Mouse (Mus musculus): ENCODE results near the gene Zfp385c.

Gene Zfp385c

DNA sequence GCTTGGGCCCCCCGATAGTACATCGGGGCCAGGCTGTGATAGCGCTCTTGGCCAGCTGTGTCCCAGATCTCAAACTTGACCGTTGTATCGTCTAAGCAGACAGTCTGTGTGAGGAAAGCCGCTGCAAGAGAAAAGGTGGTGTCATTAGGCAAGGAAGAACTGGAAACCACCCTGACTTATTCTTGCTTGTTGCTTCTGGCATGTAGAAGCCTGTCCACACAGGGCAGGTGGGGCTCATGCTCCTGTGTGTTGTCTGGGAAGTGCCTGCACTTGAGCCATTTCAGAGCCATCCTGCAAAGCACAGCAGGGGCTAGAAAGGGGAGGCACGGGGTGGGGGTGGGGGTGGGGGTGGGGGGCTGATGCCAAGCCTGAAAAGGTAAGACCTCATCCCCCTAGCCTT is 26.2 kb upstream of the Zfp385c start:
- DNase-seq (ENCODE audit: low spot score) = no peak

DNA sequence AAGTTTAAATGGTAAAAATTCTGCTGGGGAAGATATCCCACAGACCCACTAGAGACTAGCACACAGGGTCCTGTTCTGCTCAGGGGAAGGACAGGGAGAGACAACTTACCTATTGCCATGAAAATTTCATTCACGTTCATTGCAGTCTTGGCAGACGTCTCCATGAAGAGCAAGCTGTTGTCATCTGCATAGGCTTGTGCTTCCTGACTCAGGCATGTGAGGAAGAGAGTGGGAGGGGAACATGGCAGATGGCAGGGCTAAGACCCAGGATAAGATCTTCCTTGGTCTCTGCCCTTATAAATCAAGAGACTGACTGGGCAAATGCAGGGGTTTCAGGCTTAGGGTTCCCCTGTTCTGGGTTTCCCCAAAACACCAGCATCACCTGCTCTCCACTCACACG is 24.4 kb upstream of the Zfp385c start:
- DNase-seq (ENCODE audit: low spot score) = no peak

DNA sequence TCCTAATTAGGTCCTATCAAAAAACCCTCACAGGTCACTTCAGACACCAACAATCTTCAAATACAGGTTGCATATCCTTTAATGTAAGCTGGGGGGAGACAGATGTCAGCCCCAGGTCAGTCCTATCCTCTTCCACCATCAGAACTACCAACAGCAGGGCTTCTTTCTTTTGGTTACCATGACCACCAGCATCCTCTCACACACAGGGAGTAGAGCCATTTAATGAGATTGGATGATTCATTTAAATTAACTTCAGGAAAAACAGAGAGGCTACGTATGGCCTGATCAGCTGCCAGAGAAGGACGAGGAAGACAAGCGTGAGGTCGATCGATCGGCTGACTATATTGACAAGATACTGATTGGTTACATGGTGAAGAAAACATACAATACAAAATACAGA is 22.7 kb upstream of the Zfp385c start:
- no peak for DNase-seq (ENCODE audit: low spot score)

DNA sequence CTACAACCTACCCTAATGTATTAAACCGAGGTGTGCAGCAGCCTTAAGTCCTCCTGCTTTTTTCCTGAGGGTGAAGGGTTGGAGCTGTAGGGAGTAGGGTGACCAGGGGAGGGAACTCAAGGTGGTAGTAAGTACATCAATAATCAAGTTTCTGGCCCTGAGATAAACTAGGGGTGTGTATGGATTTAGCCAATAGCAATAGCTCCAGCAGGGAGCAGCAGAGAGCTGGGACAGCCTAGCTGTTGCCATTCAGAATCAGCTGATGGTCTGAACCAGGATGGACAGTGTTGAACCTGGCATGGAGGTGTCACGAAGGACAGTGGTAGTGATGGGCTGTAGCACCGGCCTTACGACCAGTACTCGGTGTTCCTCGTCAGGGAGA is 22.3 kb upstream of the Zfp385c start:
- peak; percentile 53 for DNase-seq (ENCODE audit: low spot score)

DNA sequence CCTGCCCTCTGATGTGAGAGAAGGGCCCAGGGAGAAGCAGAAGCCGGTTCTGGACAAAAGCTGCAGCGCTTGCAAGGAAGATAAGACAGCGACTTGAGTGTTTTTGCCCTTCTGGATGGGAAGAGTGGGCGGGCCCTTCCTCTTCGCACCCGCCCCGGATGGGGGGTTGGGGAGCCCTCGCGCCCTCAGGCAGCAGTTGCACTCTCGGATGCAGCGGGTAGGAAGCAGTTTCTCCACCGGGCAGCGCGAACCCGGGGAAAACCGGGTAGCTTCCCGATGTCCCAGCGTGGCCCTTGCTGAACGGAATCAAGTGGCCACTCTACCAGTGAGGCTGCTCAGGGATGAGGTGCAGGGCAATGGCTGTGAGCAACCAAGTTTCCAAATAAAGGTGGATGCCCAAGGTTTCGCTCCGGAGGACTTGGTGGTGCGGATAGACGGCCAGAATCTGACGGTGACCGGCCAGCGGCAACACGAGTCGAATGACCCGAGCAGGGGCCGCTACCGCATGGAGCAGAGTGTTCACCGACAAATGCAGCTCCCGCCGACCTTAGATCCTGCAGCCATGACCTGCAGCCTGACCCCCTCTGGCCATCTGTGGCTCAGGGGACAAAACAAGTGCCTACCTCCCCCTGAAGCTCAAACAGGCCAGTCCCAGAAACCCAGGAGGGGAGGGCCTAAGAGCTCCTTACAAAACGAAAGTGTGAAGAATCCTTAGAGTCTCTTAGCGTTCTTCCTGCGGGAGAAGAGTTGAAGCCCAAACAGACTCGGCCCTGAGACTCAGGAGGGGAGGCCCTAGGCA is 21.7 kb upstream of the Zfp385c start, which contains the start of gene Hspb9:
Gene Hspb9, plus strand, starts transcription at position 116 of the 799 bp plus-strand sequence.
- DNase-seq (ENCODE audit: low spot score) = peak; percentile 77

DNA sequence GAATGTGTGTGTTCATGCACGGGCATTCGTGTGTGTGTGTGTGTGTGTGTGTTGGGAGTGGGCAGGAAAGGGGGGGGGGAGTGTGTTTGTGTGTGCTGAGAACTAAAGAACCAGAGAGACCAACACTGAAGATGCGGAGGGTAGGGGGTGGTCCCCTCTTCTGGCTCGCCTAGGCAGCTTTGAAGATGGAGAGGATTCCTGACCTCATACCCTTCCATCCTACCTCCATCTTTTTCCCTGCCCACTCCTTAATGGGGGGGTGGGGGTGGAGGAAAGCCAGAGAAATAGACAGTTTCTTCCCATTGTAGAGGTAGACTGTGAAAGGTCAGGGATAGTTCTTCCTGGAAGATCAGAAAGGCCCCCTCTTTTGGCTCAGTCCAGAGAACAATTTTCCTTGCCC is 20.9 kb upstream of the Zfp385c start:
- DNase-seq (ENCODE audit: low spot score) = no peak

DNA sequence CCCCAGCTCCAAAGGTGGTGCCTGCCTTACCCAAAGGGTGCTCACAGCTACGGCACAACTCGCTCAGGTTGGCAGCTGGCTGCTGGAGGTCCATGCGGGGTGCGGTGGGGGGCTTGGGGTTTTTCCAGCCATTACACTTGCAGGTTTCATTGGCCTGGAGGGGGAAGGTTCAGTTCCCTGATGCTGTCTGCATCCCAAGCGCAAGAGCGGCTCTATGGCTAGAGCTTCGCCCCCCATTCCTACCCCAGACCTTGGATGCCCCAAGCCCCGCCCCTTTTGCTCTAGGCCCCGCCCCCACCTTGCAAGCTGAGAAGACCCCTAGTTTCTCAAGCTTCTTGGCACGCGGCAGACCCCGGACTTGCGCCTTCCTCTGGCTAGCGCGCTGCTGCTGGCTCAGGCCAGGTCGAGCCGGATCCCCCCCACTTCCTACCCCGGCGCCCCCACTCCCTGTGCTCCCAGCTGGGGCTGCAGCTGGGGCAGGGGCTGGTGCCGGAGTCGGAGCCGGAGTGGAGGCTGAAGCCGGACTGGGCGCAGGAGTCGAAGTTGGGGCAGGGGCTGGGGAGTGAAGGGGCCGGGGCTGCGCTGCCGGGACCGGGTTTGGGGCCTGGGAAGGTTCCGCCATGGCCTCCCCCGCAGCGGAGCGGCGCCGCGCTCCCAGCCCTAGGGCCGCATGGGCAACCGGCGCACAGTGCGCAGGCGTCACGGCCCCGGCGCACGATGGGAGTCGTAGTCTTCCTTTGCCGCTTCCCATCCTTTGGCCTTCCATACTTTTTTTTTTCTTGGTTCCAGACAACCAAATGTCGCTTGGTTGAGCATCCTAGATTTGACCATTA is 19.7 kb upstream of the Zfp385c start, which contains the start of gene Kat2a:
Gene Kat2a, minus strand, starts transcription at position 683 of the 833 bp plus-strand sequence.
- DNase-seq (ENCODE audit: low spot score) = peak; percentile 40

DNA sequence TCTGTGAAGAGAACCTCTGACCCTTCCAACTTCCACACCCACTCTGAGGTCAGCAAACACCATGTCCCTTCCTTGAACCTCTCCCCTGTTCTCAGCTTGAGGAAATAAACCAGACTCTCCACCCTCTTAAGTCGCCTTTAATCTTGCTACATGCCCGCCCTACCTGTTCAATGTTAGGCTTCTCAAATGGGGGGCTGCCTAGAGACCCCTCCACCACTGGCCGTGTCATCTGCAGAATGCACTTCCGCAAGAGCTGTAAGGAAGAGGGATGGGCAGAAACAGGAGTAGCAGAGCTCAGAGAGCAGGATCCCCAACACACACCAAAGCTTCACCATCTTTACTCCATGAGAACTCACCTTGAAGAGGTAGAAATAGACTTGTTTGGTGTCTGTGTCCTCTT is 18.7 kb upstream of the Zfp385c start:
- DNase-seq (ENCODE audit: low spot score) = no peak

DNA sequence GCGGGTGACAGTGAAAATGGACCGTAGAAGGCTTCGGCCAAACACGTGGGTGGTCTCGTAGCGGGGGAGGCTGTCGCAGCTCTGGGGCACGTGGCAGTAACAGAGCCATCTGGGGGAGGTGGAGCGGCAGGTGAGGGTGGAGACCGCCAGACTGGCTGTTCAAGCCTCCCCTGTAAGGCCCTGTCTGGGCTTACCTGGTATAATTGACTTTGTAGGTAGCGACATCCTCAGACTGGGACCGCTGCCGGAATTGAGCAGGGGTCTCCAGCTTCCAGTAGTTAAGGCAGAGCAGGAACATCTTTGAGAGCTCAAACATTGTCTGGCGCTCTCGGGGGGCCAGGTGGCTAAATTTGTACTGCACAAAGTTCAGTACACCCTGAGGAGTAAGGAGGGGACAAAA is 18.3 kb upstream of the Zfp385c start:
- no peak for DNase-seq (ENCODE audit: low spot score)

DNA sequence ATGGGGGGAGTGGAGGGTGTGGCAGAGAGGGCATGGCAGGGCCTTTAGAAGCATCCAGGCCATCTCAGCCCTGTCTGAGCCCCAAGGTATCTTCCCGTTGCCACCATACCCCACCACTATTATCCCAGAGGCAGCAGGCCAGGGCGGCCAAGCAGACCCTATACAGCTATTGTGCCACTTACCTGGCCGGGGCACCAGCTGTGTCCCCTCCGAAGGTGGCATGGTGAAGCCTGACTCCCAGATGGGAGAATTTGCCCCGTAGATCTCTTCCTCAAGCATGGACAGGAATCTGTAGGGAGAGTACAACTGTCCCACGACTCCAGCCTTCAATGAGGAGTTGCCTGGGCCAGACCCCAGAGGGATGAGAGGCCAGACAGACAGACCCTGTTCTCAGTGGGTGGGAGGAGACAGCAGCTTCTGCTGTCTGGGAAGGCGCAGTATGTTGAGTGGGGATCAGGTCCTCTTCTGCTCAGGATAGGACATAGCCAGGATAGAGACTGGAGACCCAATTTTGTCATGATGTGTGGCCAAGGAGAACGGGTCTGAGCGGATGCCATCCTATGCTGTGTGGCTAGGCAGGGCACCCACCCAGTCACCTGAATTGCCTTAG is 17.1 kb upstream of the Zfp385c start:
- no peak for DNase-seq (ENCODE audit: low spot score)

DNA sequence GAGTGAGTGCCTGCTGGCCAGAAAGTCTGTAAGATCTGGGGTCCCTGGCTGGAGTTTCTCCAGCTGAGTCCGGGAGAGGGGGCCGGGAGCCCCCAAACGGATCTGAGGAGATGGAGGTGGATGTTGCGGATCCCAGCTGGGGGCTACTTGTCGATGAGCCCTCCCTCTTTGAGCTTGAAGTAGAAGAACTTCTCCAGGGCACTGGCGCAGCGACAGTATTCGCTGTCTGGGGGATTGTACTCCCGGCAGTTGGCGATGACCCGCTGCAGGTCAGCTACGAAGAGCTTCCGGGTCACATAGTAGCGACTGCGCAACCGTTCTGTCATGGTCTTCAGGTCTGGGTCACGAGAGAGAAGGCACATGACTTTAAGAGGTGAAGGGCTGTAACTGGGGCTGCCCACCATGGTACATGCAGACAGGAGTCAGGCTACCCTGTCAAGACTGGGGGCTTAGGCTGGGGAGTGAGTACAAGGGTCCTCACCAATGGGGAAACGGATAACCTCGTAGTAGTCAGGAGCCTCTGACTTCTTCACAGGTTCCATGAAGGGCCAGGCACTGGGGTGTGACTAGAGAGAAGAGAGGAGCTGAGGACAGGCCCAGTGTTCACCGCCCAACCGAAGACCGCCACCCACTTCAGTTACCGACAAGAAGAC is 13.0 kb upstream of the Zfp385c start:
- no peak for DNase-seq (ENCODE audit: low spot score)

DNA sequence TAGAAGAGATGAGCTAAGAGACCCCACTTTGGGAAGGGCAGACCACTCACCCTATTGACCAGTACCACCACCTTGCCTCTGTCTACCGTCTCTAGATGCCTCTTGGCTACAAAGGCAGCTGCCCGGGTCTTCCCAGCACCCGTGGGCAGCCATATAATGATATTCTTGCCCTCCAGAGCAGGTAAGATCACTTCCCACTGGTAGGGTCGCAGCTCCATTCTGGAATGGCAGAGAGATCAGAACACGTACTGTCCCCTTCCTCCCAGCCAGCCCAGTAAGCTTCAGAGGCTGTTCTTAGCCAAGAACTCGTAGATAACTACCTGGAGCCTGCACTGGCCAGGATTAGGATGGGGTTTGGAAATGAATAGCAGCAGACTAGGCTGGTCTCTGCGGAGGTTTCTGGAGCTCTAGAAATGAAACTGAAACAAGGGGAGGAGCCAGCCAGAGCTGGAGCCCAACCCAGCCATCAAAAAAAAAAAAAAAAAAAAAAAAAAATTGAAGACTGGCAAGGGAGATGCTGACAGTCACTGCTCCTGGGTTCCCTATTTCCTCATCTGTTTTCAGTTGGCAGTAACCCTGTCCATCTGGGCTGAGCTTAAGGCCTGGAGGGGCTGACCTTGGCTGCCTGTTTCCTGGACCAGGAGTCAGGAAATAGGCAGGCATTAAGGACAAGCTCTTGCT is 11.7 kb upstream of the Zfp385c start, which contains the start of gene Dhx58:
Gene Dhx58, minus strand, starts transcription at position 421 of the 681 bp plus-strand sequence.
- peak; percentile 16 for DNase-seq (ENCODE audit: low spot score)

DNA sequence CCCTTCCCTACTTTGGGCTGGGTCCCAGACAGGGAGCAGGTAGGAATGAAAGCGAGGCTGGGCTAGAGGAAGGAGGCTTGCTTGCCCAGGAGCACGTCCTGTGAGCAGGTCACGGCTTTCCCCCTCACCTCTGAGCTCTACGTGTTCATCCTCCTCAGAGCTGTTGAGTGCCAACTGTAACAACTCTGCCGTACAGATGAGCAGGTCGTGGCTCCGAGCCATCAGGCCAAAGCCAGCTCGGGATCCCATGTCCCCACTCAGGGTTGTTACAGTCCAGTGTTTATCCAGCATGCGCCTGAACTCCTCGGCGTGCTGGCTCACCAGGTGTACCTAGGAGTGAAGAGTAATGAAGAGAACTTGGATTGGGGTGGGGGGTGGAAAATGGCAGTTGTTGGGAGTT is 11.1 kb upstream of the Zfp385c start:
- no peak for DNase-seq (ENCODE audit: low spot score)

DNA sequence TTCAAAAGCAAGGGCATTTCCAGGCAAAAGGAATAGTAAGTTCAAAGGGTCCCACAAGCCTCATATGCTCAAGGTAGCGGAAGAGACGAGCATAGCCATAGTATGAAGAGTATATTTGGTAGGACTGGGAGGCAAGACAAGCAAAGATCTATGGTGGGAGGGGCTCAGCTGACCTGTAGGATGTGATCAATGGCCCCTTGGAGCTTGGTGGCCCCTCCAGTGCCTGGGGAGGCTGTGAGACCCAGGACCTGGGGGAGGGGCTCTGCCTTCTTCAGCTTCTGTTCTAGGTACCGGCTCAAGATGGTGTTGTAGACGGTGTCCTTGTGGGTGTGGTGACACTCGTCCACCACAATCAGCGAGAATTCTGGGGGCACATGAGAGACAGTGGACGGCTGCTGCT is 10.7 kb upstream of the Zfp385c start:
- DNase-seq (ENCODE audit: low spot score) = no peak

DNA sequence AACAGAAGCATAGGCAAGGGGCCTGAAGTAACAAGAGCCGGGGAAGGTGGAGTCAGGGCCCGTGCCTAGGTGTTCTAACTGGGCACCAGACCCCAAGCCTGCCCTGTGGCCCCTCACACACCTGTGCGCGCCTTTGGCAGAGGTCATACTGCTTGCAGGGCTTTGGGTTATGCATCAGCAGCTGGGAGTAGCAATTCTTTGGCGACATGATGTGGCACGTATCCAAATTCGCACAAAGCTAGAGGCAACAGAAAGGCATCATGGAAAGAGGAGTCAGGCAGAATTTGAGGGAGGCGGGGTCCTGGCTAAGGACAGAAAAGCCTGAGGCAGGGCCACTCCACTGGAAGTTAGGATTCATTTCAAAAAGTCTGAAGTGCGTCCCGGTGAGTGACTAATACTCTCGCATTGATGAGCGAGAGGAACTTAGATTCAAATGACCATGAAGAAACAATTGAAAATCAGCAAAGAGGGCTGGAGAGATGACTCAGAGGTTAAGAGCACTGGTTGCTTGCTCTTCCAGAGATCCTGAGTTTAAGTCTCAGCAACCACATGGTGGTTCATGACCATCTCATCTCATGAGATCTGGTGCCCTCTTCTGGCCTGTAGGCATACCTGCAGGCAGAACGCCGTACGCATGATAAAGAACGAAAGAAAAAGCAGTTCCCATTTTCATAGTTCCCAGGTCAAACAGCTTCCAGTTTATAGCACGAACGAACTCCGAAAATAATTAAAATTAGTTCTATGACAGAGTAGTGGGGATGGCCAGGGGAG is 10.0 kb upstream of the Zfp385c start:
- DNase-seq (ENCODE audit: low spot score) = peak; percentile 67

DNA sequence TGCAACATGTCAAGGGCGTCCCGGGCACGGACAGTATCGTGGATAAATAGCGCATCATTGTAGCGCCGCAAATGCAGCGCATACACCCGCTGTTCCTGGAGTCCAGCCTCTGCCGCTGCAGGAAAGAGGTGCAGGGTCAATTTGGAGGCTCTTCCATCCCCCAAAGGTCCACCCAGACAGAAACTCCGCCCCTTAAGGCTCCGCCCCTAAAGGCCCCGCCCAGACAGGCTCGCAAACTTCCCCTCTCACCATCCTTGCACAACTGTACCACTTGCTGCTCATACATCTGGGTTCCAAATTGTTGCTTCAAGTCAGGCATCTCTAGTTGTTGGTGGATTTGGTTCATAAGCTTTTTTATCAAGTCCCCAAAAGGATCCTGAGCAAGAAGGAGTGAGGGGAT is 9.0 kb upstream of the Zfp385c start:
- DNase-seq (ENCODE audit: low spot score) = no peak

DNA sequence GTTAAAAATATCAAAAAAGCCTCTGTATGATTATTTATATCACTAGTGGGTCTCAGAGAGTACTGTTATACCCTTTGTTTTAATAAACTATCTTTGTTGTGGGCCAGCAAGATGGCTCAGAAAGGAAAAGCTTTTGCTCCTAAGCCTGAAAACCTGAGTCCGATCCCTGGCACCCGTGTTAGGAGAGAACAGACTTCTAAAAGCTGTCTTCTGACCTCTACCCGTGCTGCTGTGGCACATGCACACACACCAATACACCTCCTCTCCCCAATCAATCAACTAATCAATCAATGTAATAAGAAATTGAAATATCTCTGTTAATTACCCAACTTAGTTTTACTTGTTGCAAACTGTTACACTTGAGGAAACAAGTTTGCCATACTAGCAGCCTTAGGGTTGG is 8.5 kb upstream of the Zfp385c start:
- no peak for DNase-seq (ENCODE audit: low spot score)

DNA sequence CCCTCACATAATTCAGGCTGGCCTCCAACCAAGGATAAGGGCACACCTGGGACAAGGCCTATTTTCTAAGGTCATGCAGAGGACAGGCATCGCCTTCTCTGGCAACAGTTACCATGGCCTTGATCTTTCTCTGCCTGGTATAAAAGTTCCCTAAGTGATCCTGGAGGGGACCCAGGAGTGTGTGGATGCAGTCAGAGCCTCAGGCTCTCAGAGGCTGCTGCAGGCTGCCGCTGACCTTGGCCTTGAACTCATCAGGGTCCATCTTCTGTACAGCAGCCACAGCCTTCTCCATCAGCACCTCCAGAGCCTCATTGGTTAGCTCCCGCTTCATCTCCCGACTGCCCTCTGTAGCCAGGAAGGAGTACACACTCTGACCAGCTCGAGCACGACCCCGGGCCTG is 5.7 kb upstream of the Zfp385c start:
- DNase-seq (ENCODE audit: low spot score) = no peak

DNA sequence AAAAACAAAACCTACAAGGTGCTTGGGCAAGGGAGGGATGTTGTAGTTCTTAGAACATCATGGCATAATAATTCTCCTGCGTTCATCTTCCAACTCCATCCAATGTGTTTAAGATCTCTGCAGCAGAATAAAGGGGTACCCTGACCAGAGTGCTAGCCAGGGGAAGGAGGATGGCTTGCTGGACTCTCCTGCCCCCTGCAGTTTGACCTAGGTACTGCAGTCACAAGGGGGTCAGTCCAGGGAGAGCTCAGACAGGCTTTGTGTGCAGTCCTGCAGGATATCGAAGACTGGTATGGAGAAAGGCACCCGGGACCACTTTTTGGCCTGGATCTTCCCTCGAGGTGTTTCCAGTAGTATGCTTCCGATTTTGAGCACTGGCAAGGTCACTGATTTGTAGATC is 2.7 kb upstream of the Zfp385c start:
- peak; percentile 63 for DNase-seq (ENCODE audit: low spot score)

DNA sequence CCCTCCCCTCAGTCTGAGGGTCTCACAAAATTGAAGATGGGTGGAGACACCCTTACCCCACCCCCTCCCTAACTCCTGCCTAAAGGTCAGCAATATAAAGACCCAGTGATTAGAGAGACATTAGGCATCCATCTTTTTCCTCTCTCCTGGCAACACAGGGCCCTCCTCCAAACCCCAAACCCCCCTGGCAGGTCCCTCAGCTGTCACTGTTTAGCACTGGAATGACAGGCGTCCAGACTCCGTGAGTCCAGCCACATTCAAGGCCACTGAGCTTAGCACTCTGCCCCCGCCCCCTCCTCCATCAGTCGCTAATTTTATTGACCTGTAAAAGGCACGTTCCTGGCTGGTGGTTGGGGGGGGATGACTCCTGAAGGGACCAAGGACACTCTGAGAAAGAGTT is 899 bp upstream of the Zfp385c start:
- no peak for DNase-seq (ENCODE audit: low spot score)

DNA sequence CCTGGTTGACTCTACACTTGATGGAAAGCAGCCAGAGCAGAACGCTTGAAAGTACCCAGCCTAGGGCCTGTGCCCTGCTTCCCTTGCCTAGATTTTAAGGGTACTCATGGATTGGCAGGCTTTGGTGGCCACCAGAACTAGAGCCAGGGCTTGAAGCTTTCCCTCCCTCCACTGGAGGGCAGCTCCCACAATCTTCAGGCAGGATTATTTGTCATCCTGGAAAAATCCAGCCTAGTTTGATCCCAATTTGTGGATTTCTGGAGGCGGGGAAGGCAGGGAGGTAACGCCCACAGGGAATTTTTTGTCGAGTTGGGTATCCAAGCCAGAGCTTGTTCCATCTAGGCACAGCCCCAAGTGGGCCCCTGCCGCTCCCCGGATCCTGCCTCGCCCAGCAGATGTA is 1.9 kb downstream of the Zfp385c start:
- no peak for DNase-seq (ENCODE audit: low spot score)

Data from T-cell, adult 2 months (primary cell).